Mouse (Mus musculus): Measurements from ENCODE around the gene 4930469K13Rik. TPM values are rescaled to one million over a fixed set of nuclear protein-coding genes. Genes with fewer than 3 reads are reported as not detected.
"Not testable (repeated sequence)": the region's sequence is repeated elsewhere in the genome, so short reads cannot be mapped to it uniquely, and the experiment has no call there.

4930469K13Rik gene
- polyA plus RNA-seq (2012; rRNA removed) = 0.16 TPM in 1 of 2 replicates, not detected in the other

- TF ChIP-seq CTCF (IDR thresholded peaks at IDR 0.05; ENCODE audit: borderline replicate concordance, control insufficient read depth, extremely low read depth, insufficient read depth, low read length, poor library complexity) (no peak), POLR2A (IDR thresholded peaks at IDR 0.05; ENCODE audit: control insufficient read depth, extremely low read depth, insufficient read depth, low read length, poor library complexity) (no peak)
- Histone ChIP-seq H3K4me1 (replicated peaks; ENCODE audit: control insufficient read depth, insufficient read depth, low read length) (no peaks in the 10 kb centered on the region), H3K27ac (ENCODE audit: control insufficient read depth, insufficient read depth, low read length) (no peak within 1 kb of the TSS), H3K27me3 (ENCODE audit: control insufficient read depth, insufficient read depth, low read length) (no peaks in the 10 kb centered on the region), H3K4me3 (ENCODE audit: control insufficient read depth, insufficient read depth, low read length) (no peak within 1 kb of the TSS), H3K36me3 (ENCODE audit: control insufficient read depth, insufficient read depth, low read length) (peaks cover 3% of the 10 kb centered on the region; the same call in 1 of the 2 replicates)
- peak; percentile 39 for DNase-seq
- WGBS = 95% methylated on average over 10 of the region's 10 CpGs
Measured at GRCm38 (mm10) chr11:34098422-34098821, at the start of gene 4930469K13Rik. TSS of gene 4930469K13Rik (minus strand) at chr11:34098554.

- no peak for DNase-seq
- WGBS = 88% methylated on average over 5 of the region's 5 CpGs
Measured at GRCm38 (mm10) chr11:34146934-34147333, 48.6 kb upstream of the 4930469K13Rik start.

GRCm38 (mm10) chr11:34144421-34144820, 46.1 kb upstream of the 4930469K13Rik start:
- H3K4me1 ChIP-seq (replicated peaks; ENCODE audit: control insufficient read depth, insufficient read depth, low read length) = no peaks in the 10 kb centered on the region
- 62% methylated on average over 4 of the region's 4 CpGs for WGBS
- no peak for DNase-seq

More at GRCm38 (mm10) chr11:34146934-34147333, 48.6 kb upstream of the 4930469K13Rik start:
- Histone ChIP-seq H3K27me3 (ENCODE audit: control insufficient read depth, insufficient read depth, low read length) (no peaks in the 10 kb centered on the region), H3K4me1 (replicated peaks; ENCODE audit: control insufficient read depth, insufficient read depth, low read length) (no peaks in the 10 kb centered on the region), H3K27ac (ENCODE audit: control insufficient read depth, insufficient read depth, low read length) (no peak overlapping the region), H3K36me3 (ENCODE audit: control insufficient read depth, insufficient read depth, low read length) (no peaks in the 10 kb centered on the region), H3K4me3 (ENCODE audit: control insufficient read depth, insufficient read depth, low read length) (no peak overlapping the region)
- TF ChIP-seq CTCF (IDR thresholded peaks at IDR 0.05; ENCODE audit: borderline replicate concordance, control insufficient read depth, extremely low read depth, insufficient read depth, low read length, poor library complexity) (no peak), POLR2A (IDR thresholded peaks at IDR 0.05; ENCODE audit: control insufficient read depth, extremely low read depth, insufficient read depth, low read length, poor library complexity) (no peak)

GRCm38 (mm10) chr11:34143984-34144383, 45.6 kb upstream of the 4930469K13Rik start:
- Histone ChIP-seq H3K4me1 (replicated peaks; ENCODE audit: control insufficient read depth, insufficient read depth, low read length) (no peaks in the 10 kb centered on the region), H3K27ac (ENCODE audit: control insufficient read depth, insufficient read depth, low read length) (no peak overlapping the region), H3K4me3 (ENCODE audit: control insufficient read depth, insufficient read depth, low read length) (no peak overlapping the region), H3K36me3 (ENCODE audit: control insufficient read depth, insufficient read depth, low read length) (no peaks in the 10 kb centered on the region), H3K27me3 (ENCODE audit: control insufficient read depth, insufficient read depth, low read length) (no peaks in the 10 kb centered on the region)
- WGBS = 71% methylated on average over 5 of the region's 5 CpGs
- no peak for DNase-seq
- TF ChIP-seq CTCF (IDR thresholded peaks at IDR 0.05; ENCODE audit: borderline replicate concordance, control insufficient read depth, extremely low read depth, insufficient read depth, low read length, poor library complexity) = no peak
- no peak for TF ChIP-seq POLR2A (IDR thresholded peaks at IDR 0.05; ENCODE audit: control insufficient read depth, extremely low read depth, insufficient read depth, low read length, poor library complexity)

More at GRCm38 (mm10) chr11:34144421-34144820, 46.1 kb upstream of the 4930469K13Rik start:
- no peaks in the 10 kb centered on the region for H3K27me3 ChIP-seq (ENCODE audit: control insufficient read depth, insufficient read depth, low read length)
- TF ChIP-seq POLR2A (IDR thresholded peaks at IDR 0.05; ENCODE audit: control insufficient read depth, extremely low read depth, insufficient read depth, low read length, poor library complexity) = no peak
- no peak for TF ChIP-seq CTCF (IDR thresholded peaks at IDR 0.05; ENCODE audit: borderline replicate concordance, control insufficient read depth, extremely low read depth, insufficient read depth, low read length, poor library complexity)
- H3K36me3 ChIP-seq (ENCODE audit: control insufficient read depth, insufficient read depth, low read length) = no peaks in the 10 kb centered on the region
- H3K4me3 ChIP-seq (ENCODE audit: control insufficient read depth, insufficient read depth, low read length) = no peak overlapping the region
- H3K27ac ChIP-seq (ENCODE audit: control insufficient read depth, insufficient read depth, low read length) = no peak overlapping the region

GRCm38 (mm10) chr11:34139296-34139695, 40.9 kb upstream of the 4930469K13Rik start:
- Histone ChIP-seq H3K27me3 (ENCODE audit: control insufficient read depth, insufficient read depth, low read length) (no peaks in the 10 kb centered on the region), H3K4me3 (ENCODE audit: control insufficient read depth, insufficient read depth, low read length) (no peak overlapping the region), H3K36me3 (ENCODE audit: control insufficient read depth, insufficient read depth, low read length) (no peaks in the 10 kb centered on the region), H3K27ac (ENCODE audit: control insufficient read depth, insufficient read depth, low read length) (no peak overlapping the region), H3K4me1 (replicated peaks; ENCODE audit: control insufficient read depth, insufficient read depth, low read length) (no peaks in the 10 kb centered on the region)
- no peak for TF ChIP-seq POLR2A (IDR thresholded peaks at IDR 0.05; ENCODE audit: control insufficient read depth, extremely low read depth, insufficient read depth, low read length, poor library complexity)
- TF ChIP-seq CTCF (IDR thresholded peaks at IDR 0.05; ENCODE audit: borderline replicate concordance, control insufficient read depth, extremely low read depth, insufficient read depth, low read length, poor library complexity) = no peak
- 97% methylated on average over 8 of the region's 8 CpGs for WGBS
- DNase-seq = no peak

GRCm38 (mm10) chr11:34128412-34128811, 30.1 kb upstream of the 4930469K13Rik start:
- WGBS = 88% methylated on average over 2 of the region's 2 CpGs
- TF ChIP-seq POLR2A (IDR thresholded peaks at IDR 0.05; ENCODE audit: control insufficient read depth, extremely low read depth, insufficient read depth, low read length, poor library complexity) = no peak
- no peak for TF ChIP-seq CTCF (IDR thresholded peaks at IDR 0.05; ENCODE audit: borderline replicate concordance, control insufficient read depth, extremely low read depth, insufficient read depth, low read length, poor library complexity)
- H3K36me3 ChIP-seq (ENCODE audit: control insufficient read depth, insufficient read depth, low read length) = no peaks in the 10 kb centered on the region

GRCm38 (mm10) chr11:34125727-34126126, 27.4 kb upstream of the 4930469K13Rik start:
- H3K36me3 ChIP-seq (ENCODE audit: control insufficient read depth, insufficient read depth, low read length); H3K4me3 ChIP-seq (ENCODE audit: control insufficient read depth, insufficient read depth, low read length); H3K27ac ChIP-seq (ENCODE audit: control insufficient read depth, insufficient read depth, low read length); H3K27me3 ChIP-seq (ENCODE audit: control insufficient read depth, insufficient read depth, low read length); H3K4me1 ChIP-seq (replicated peaks; ENCODE audit: control insufficient read depth, insufficient read depth, low read length); DNase-seq: not testable (repeated sequence)
- WGBS = 85% methylated on average over 3 of the region's 3 CpGs

More at GRCm38 (mm10) chr11:34128412-34128811, 30.1 kb upstream of the 4930469K13Rik start:
- Histone ChIP-seq H3K27me3 (ENCODE audit: control insufficient read depth, insufficient read depth, low read length) (no peaks in the 10 kb centered on the region), H3K4me3 (ENCODE audit: control insufficient read depth, insufficient read depth, low read length) (no peak overlapping the region), H3K4me1 (replicated peaks; ENCODE audit: control insufficient read depth, insufficient read depth, low read length) (no peaks in the 10 kb centered on the region), H3K27ac (ENCODE audit: control insufficient read depth, insufficient read depth, low read length) (no peak overlapping the region)
- DNase-seq = no peak
